Mouse (Mus musculus): ENCODE measurements around the gene Faxc.

Gene Faxc

DNA sequence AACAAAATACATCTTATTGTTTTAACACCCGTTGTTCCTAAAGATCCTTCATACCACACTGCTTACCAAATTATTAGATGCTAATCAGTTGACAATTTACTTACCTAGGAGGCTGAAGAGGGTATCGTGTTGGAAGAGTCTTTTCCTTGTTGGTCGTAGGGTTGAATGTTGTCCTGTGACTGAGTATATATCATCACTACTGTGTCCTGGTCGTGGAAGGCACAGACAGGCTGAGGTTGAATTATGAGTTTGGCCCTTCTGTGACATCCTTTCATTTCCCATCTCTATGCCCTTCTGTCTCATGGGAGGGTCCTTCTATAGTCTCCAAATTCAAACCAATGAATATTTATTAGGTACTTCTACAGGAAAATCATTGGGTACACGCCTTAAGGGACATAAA is 87.3 kb downstream of the Faxc start:
- DNase-seq (ENCODE audit: low spot score in 2 of 2), result no peak

DNA sequence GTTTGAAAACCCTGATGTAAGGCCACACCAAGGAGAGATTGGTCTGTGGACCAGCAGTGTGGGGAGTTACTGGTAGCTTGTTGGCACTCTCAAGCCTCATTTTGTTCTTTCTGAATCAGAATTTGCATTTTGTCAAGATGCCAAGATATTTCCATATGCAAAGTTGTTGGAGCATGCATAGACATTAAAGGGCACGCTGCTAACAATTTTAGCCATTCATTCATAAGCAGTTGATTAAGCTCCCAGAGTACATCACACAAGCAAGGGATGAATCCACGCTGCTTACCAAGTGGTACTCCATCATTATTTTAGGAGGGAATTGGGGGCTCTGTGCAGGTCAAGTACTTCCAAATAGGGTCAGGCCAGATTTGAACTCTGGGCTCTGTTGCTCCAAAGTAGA is 98.8 kb downstream of the Faxc start:
- no peak for DNase-seq (ENCODE audit: low spot score in 2 of 2)
